Mouse (Mus musculus) adipose tissue, adult 10 weeks (tissue): ENCODE data around the gene Sh3bp2. TPM values are rescaled to one million over a fixed set of nuclear protein-coding genes. Genes with fewer than 3 reads are reported as not detected.

Experiments used
- polyA plus RNA-seq: library from polyadenylated mRNA; stranded (reverse); fragments of 350-450 nt; fragmentation: Illumina TruSeq; extraction: RNeasy Lipid Tissue Mini Kit (QIAGEN cat#74804); gene quantifications from one replicate; pipeline ENCODE4 v1.2.3, GENCODE M21; 2014; ENCODE audit warnings: low read depth, low replicate concordance

The Sh3bp2 gene
- polyA plus RNA-seq = 15.3 TPM

GRCm38 (mm10) chr5:34525663-34526476, at the start of gene Sh3bp2:
Gene Sh3bp2, plus strand, starts transcription at chr5:34525838.

DNA sequence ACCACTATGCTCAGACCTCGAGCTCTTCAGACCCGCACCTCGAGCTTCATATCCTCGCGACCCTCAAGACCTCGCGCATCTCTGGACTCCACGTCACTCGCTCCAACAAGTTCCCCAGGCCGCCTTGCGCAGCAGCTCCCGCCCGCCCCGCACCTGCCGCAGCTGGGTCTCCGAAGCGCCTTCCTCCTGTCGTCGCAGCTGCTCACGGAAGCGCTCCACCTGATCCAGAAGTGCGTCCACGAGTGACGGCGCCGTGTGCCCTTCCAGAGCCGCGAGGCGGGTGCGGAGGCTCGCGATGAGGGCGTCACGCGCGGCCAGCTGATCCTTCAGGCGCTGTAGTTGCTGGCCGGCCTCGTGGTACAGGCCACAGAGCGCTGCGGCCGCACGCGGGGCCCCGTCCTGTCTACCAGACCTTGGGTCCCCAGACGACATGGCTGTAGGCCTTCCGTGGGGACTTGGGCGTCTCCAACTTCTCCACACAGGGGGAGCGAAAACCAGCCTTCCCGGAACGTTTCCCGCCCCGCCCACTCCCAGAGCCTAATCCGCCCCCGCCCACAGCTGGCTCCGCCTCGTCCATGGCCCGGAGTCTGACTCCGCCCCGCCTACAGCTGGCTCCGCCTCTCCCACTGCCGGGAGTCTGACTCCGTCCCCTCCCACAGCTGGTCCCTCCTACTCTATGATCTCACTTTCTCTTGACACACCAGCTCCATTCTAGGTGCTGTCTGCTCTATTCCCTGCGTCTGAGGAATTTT, 12.0 kb upstream of the Sh3bp2 start, which contains the start of gene Tnip2:
Gene Tnip2 (minus strand): TSS at position 526 of the 752 bp plus-strand sequence.

GRCm38 (mm10) chr5:34573268-34574221, 47.9 kb downstream of the Sh3bp2 start, which contains the start of gene Add1:
Gene Add1, plus strand, starts transcription at chr5:34573664.

Other genes starting within 250 kb of the Sh3bp2 start
- gene Zfyve28, start 237.4 kb upstream of the Sh3bp2 start, polyA plus RNA-seq = 0.74 TPM
- 0.87 TPM for gene Cfap99, start 237.2 kb upstream of the Sh3bp2 start, polyA plus RNA-seq
- 80.5 TPM for gene Rnf4, start 189.5 kb upstream of the Sh3bp2 start, polyA plus RNA-seq
- 16.0 TPM for gene Fam193a, start 155.9 kb upstream of the Sh3bp2 start, polyA plus RNA-seq
- gene Tnip2, start 11.8 kb upstream of the Sh3bp2 start, polyA plus RNA-seq = 22.8 TPM
- 124 TPM for gene Add1, start 47.8 kb downstream of the Sh3bp2 start, polyA plus RNA-seq
- 26.4 TPM for gene Mfsd10, start 111.4 kb downstream of the Sh3bp2 start, polyA plus RNA-seq
- gene Nop14, start 134.3 kb downstream of the Sh3bp2 start, polyA plus RNA-seq = 20.0 TPM
- gene Grk4, start 134.5 kb downstream of the Sh3bp2 start, polyA plus RNA-seq = 4.2 TPM
- gene Htt, start 235.9 kb downstream of the Sh3bp2 start, polyA plus RNA-seq = 13.2 TPM